ENCODE assay signal across 13 mouse cellular contexts in the genomic region with DNA sequence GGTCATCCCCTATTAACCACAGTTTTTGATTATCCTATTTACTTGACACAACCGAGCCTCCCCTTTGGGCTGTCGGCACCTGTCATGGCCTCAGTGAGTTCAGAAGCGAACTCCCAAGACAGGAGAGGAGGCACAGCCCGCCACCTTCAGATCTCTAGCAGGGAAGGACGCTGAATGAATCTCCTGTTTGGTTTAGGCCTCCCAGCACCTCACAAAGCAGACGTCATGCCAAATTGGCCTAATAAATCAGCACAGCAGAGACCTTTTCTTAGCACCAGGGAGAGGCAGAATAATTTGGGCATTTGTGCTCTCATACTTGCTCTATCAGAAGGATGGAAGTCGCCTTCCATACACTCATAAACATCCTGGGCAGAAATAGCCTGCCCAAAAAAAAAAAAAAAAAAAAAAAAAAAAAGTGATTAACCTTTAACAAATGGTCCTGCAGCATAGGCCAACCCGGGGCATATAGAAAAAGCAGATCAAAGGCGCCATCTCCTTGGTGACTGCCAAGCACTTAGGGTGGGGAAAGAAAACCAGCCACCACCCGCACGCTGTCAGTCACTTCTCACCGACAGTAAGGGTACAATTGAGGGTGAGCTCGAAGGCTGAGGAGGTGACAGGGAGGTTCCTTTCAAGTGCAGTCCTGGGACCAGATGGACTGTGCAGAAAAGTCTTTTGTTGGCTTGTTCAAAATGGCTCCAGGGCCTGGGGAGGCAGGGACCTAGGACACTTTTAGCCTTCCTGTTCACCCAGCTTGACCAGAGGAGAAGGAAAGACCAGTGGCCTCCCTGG. TPM values are rescaled to one million over a fixed set of nuclear protein-coding genes. Genes with fewer than 3 reads are reported as not detected.
DNase-seq lines count a peak whose midpoint lies in the region; ATAC-seq lines count a peak whose summit lies in the region.
"Had no signal": no experiment of that assay in that cellular context is flagged by ENCODE, and none has a peak within 500 bp of the region (broad histone marks: within the 10 kb centered on the region; RNA-seq: fewer than 3 reads in every experiment).

No protein-coding gene starts in this region.

- peak overlapping the region; percentile 48; the same call in 1 of the 2 replicates for H3K9ac ChIP-seq in heart, embryonic 13.5 days
- H3K9ac ChIP-seq in hindbrain, embryonic 16.5 days (ENCODE audit: low read depth, low read length), result no peak overlapping the region
- H3K9ac ChIP-seq in midbrain, embryonic 14.5 days (replicated peaks; ENCODE audit: low read length), result no peak overlapping the region
- H3K9ac ChIP-seq: embryonic facial prominence, embryonic 12.5 days had no signal

- no peaks in the 10 kb centered on the region for H3K9me3 ChIP-seq in heart, embryonic 13.5 days
- no peaks in the 10 kb centered on the region for H3K9me3 ChIP-seq in hindbrain, embryonic 16.5 days (ENCODE audit: control insufficient read depth, low read length)
- H3K9me3 ChIP-seq in midbrain, embryonic 14.5 days (ENCODE audit: control insufficient read depth, low read length), result no peaks in the 10 kb centered on the region
- H3K9me3 ChIP-seq: embryonic facial prominence, embryonic 12.5 days; megakaryocyte, embryonic 14.5 days had no signal

- no peak for DNase-seq in heart, postnatal 10 days
- DNase-seq in brain, adult 2 months (ENCODE audit: low read depth, low spot score), result peak; percentile 35
- DNase-seq in midbrain, embryonic 14.5 days, result peak; percentile 38
- no peak for DNase-seq in thymus, adult 18-20 months
- no peak for DNase-seq in right cerebral cortex, postnatal 14 days
- DNase-seq in right cerebral cortex, postnatal 4 days, result no peak
- DNase-seq: gastrocnemius, adult 2 months; right cerebral cortex, adult 18-20 months; thymus, adult 2 months had no signal

- ATAC-seq in heart, embryonic 13.5 days (ENCODE audit: extremely low read depth, insufficient number of reproducible peaks, low FRiP score, low TSS enrichment), result no peak
- no peak for ATAC-seq in hindbrain, embryonic 16.5 days
- no peak for ATAC-seq in midbrain, embryonic 14.5 days (ENCODE audit: low FRiP score, low TSS enrichment)

- no peak overlapping the region for H3K4me2 ChIP-seq in heart, embryonic 13.5 days
- H3K4me2 ChIP-seq in hindbrain, embryonic 16.5 days (ENCODE audit: low read length), result no peak overlapping the region
- H3K4me2 ChIP-seq in midbrain, embryonic 14.5 days (ENCODE audit: low read length), result no peak overlapping the region
- H3K4me2 ChIP-seq: embryonic facial prominence, embryonic 12.5 days had no signal

- peak overlapping the region; percentile 21 for H3K27ac ChIP-seq in heart, embryonic 13.5 days (replicated peaks)
- H3K27ac ChIP-seq in hindbrain, embryonic 16.5 days (ENCODE audit: low read depth, low read length), result peak overlapping the region; percentile 14; the same call in 1 of the 2 replicates
- H3K27ac ChIP-seq in midbrain, embryonic 14.5 days (replicated peaks; ENCODE audit: low read depth, low read length), result 0 out of 2 replicates have a peak overlapping the region, but pooled peaks have one; percentile 6
- H3K27ac ChIP-seq: embryonic facial prominence, embryonic 12.5 days; gastrocnemius, adult 2 months had no signal

- H3K4me3 ChIP-seq in heart, embryonic 13.5 days, result no peak overlapping the region
- H3K4me3 ChIP-seq in hindbrain, embryonic 16.5 days (ENCODE audit: low read length), result no peak overlapping the region
- H3K4me3 ChIP-seq in midbrain, embryonic 14.5 days (replicated peaks; ENCODE audit: low read depth, low read length), result no peak overlapping the region
- H3K4me3 ChIP-seq: embryonic facial prominence, embryonic 12.5 days; gastrocnemius, adult 2 months; megakaryocyte, embryonic 14.5 days had no signal

- WGBS in heart, embryonic 13.5 days, result 37% methylated on average over 13 of the region's 13 CpGs
- 16% methylated on average over 13 of the region's 13 CpGs for WGBS in hindbrain, embryonic 16.5 days
- 8% methylated on average over 13 of the region's 13 CpGs for WGBS in midbrain, embryonic 14.5 days

- H3K4me1 ChIP-seq in heart, embryonic 13.5 days, result peaks cover 50% of the 10 kb centered on the region
- peaks cover 14% of the 10 kb centered on the region for H3K4me1 ChIP-seq in hindbrain, embryonic 16.5 days (ENCODE audit: control insufficient read depth, insufficient read depth, low read depth, low read length)
- H3K4me1 ChIP-seq in midbrain, embryonic 14.5 days (ENCODE audit: control insufficient read depth, insufficient read depth, low read length), result peaks cover 21% of the 10 kb centered on the region

- H3K36me3 ChIP-seq in heart, embryonic 13.5 days, result peaks cover 40% of the 10 kb centered on the region
- H3K36me3 ChIP-seq in hindbrain, embryonic 16.5 days (ENCODE audit: control insufficient read depth, insufficient read depth, low read length), result peaks cover 9% of the 10 kb centered on the region; the same call in 1 of the 2 replicates
- peaks cover 28% of the 10 kb centered on the region for H3K36me3 ChIP-seq in midbrain, embryonic 14.5 days (ENCODE audit: control insufficient read depth, insufficient read depth, low read length)

- intact Hi-C loops in heart, postnatal 10 days (cut with DNase I), result no loop called here

- no peaks in the 10 kb centered on the region; the same call in 1 of the 2 replicates for H3K27me3 ChIP-seq in heart, embryonic 13.5 days (replicated peaks)
- H3K27me3 ChIP-seq in hindbrain, embryonic 16.5 days (replicated peaks; ENCODE audit: control insufficient read depth, insufficient read depth, low read length), result no peaks in the 10 kb centered on the region
- H3K27me3 ChIP-seq in midbrain, embryonic 14.5 days (ENCODE audit: control insufficient read depth, insufficient read depth, low read length), result no peaks in the 10 kb centered on the region
- H3K27me3 ChIP-seq: embryonic facial prominence, embryonic 12.5 days had no signal

RNA-seq across cellular contexts. Expression of a gene that starts 14.5 kb away (rescaled TPM):
- 14.6 and 19.5 TPM in 2 replicates for polyA plus RNA-seq in heart, embryonic 13.5 days (2015; fragmentation: Nextera tagmentation; extraction: Ambion mirVana)
- 100 to 1,000 TPM; 213 to 228 TPM for total RNA-seq in heart, postnatal 10 days (2021)
- polyA plus RNA-seq in hindbrain, embryonic 16.5 days (2015; fragmentation: Nextera tagmentation; extraction: Ambion mirVana), result 9.2 and 9.4 TPM in 2 replicates
- 11.9 and 13.1 TPM in 2 replicates for polyA plus RNA-seq in midbrain, embryonic 14.5 days (2014; fragmentation: Nextera tagmentation; extraction: Ambion mirVana)

RNA-seq across cellular contexts. Expression of a gene that starts 20.5 kb away (rescaled TPM):
- polyA plus RNA-seq in heart, embryonic 13.5 days (2015; fragmentation: Nextera tagmentation; extraction: Ambion mirVana), result 68.5 and 70.2 TPM in 2 replicates
- total RNA-seq in heart, postnatal 10 days (2021), result 10 to 100 TPM; 44.2 to 48.1 TPM
- 110 and 113 TPM in 2 replicates for polyA plus RNA-seq in hindbrain, embryonic 16.5 days (2015; fragmentation: Nextera tagmentation; extraction: Ambion mirVana)
- 122 and 144 TPM in 2 replicates for polyA plus RNA-seq in midbrain, embryonic 14.5 days (2014; fragmentation: Nextera tagmentation; extraction: Ambion mirVana)

RNA-seq across cellular contexts. Expression of a gene that starts 50.5 kb away (rescaled TPM):
- polyA plus RNA-seq in heart, embryonic 13.5 days (2015; fragmentation: Nextera tagmentation; extraction: Ambion mirVana), result 0.96 and 1.6 TPM in 2 replicates
- total RNA-seq in heart, postnatal 10 days (2021), result 1 to 10 TPM; 2.8 TPM
- polyA plus RNA-seq in hindbrain, embryonic 16.5 days (2015; fragmentation: Nextera tagmentation; extraction: Ambion mirVana), result 0.91 and 1.3 TPM in 2 replicates
- 0.19 and 0.50 TPM in 2 replicates for polyA plus RNA-seq in midbrain, embryonic 14.5 days (2014; fragmentation: Nextera tagmentation; extraction: Ambion mirVana)

Comparison
In these comparisons a context has a peak if more than half of its experiments do, and no peak if none do; other contexts are left out.
1. DNase-seq: peak in brain, adult 2 months (single experiment) and midbrain, embryonic 14.5 days (single experiment); none in heart, postnatal 10 days (0 of 2), thymus, adult 18-20 months (0 of 2), right cerebral cortex, postnatal 14 days (single experiment) and right cerebral cortex, postnatal 4 days (single experiment).
2. Peak in every context shown above with its lines, with median percentiles within 50 percentile points of each other: H3K27ac ChIP-seq.